Mouse (Mus musculus) CH12.LX (cell line): ENCODE data around the gene Cxcl9. TPM values are rescaled to one million over a fixed set of nuclear protein-coding genes. Genes with fewer than 3 reads are reported as not detected.

Experiments
- DNase-seq: peaks from one replicate; pipeline ENCODE4 v3.0.0-alpha.2; 2013; ENCODE audit errors: extremely low read depth
- H3K27ac ChIP-seq: 2 replicates; pipeline ENCODE4 v1.5.1; 2012; ENCODE audit warnings: low read depth, mild to moderate bottlenecking, control low read depth, moderate library complexity; ENCODE audit not compliant: insufficient read depth
- H3K27me3 ChIP-seq: replicated peaks from 2 replicates; pipeline ENCODE3; 2012; ENCODE audit warnings: inconsistent platforms
- H3K36me3 ChIP-seq, 2 experiments: replicated peaks in 1 of 2; 2 replicates each; pipeline versions ENCODE3 to v1.6.1; 2012; ENCODE audit warnings: inconsistent platforms in 1 of 2, low read length in 1 of 2, mild to moderate bottlenecking in 1 of 2, mixed read lengths in 1 of 2, moderate library complexity in 1 of 2; ENCODE audit not compliant: control insufficient read depth in 1 of 2, insufficient read depth in 1 of 2
- H3K4me1 ChIP-seq, 2 experiments: 2 replicates each; pipeline ENCODE4 v1.6.1; 2012; ENCODE audit warnings: inconsistent platforms in 1 of 2, moderate library complexity in 1 of 2; ENCODE audit not compliant: insufficient read depth in 2 of 2, control insufficient read depth in 1 of 2
- H3K4me2 ChIP-seq: 2 replicates; pipeline ENCODE4 v1.6.1; 2012; ENCODE audit warnings: low read depth, mild to moderate bottlenecking, control low read depth; ENCODE audit not compliant: poor library complexity, insufficient read depth, severe bottlenecking
- H3K4me3 ChIP-seq, 3 experiments: fragments of 150-350 bp in 1 of 3; sonication (generic) in 1 of 3; replicated peaks in 1 of 3; 2 replicates each; pipeline versions ENCODE3 to v1.5.1; 2011 to 2012; ENCODE audit warnings: low read depth in 2 of 3, low read length in 2 of 3, mild to moderate bottlenecking in 2 of 3, moderate library complexity in 2 of 3, control low read depth in 1 of 3, improper control_type of control experiment in 1 of 3, inconsistent platforms in 1 of 3, mixed read lengths in 1 of 3; ENCODE audit not compliant: poor library complexity in 1 of 3
- H3K79me2 ChIP-seq: replicated peaks from 2 replicates; pipeline ENCODE4 v1.6.1; 2012; ENCODE audit warnings: mild to moderate bottlenecking, moderate library complexity; ENCODE audit not compliant: control insufficient read depth, poor library complexity, insufficient read depth, severe bottlenecking; ENCODE audit errors: extremely low read depth
- H3K9ac ChIP-seq: 2 replicates; pipeline ENCODE4 v1.6.1; 2012; ENCODE audit warnings: low read depth, mild to moderate bottlenecking, control low read depth, moderate library complexity; ENCODE audit not compliant: insufficient read depth
- H3K9me3 ChIP-seq: replicated peaks from 2 replicates; pipeline ENCODE3; 2012; ENCODE audit warnings: low read length, inconsistent platforms, mixed read lengths
- BHLHE40 ChIP-seq: IDR thresholded peaks from 2 replicates; pipeline ENCODE4 v1.6.1; 2011; ENCODE audit warnings: mild to moderate bottlenecking, low read depth, low read length, improper control_type of control experiment
- CHD2 ChIP-seq: IDR thresholded peaks from 2 replicates; pipeline ENCODE4 v1.6.1; 2011; ENCODE audit warnings: low read length, improper control_type of control experiment
- CTCF ChIP-seq, 2 experiments: IDR thresholded peaks in 1 of 2; conservative IDR thresholded peaks in 1 of 2; 2 replicates each; pipeline ENCODE4 v1.5.1; 2011 to 2012; ENCODE audit warnings: low read depth in 2 of 2, low read length in 2 of 2, improper control_type of control experiment in 1 of 2, inconsistent platforms in 1 of 2, mild to moderate bottlenecking in 1 of 2, moderate library complexity in 1 of 2
- E2F4 ChIP-seq: IDR thresholded peaks from 2 replicates; pipeline ENCODE4 v1.6.1; 2011; ENCODE audit warnings: low read depth, low read length, improper control_type of control experiment; ENCODE audit not compliant: insufficient replicate concordance
- ETS1 ChIP-seq: conservative IDR thresholded peaks from 2 replicates; pipeline ENCODE4 v1.6.1; 2012; ENCODE audit warnings: low read depth, mild to moderate bottlenecking, inconsistent platforms, low read length, improper control_type of control experiment, moderate library complexity
- GABPA ChIP-seq: IDR thresholded peaks from 2 replicates; pipeline ENCODE4 v1.6.1; 2012; ENCODE audit warnings: low read depth, low read length, improper control_type of control experiment, inconsistent platforms; ENCODE audit not compliant: insufficient replicate concordance
- HCFC1 ChIP-seq: IDR thresholded peaks from 2 replicates; pipeline ENCODE4 v1.6.1; 2012; ENCODE audit warnings: low read depth, mild to moderate bottlenecking, inconsistent platforms, low read length, improper control_type of control experiment
- JUN ChIP-seq: IDR thresholded peaks from 2 replicates; pipeline ENCODE4 v1.6.1; 2011; ENCODE audit warnings: low read depth, mild to moderate bottlenecking, low read length, improper control_type of control experiment, moderate library complexity; ENCODE audit not compliant: insufficient read depth
- MAZ ChIP-seq: IDR thresholded peaks from 2 replicates; pipeline ENCODE4 v1.6.1; 2012; ENCODE audit warnings: low read depth, mild to moderate bottlenecking, inconsistent platforms, low read length, improper control_type of control experiment, moderate library complexity
- MEF2A ChIP-seq: IDR thresholded peaks from 2 replicates; pipeline ENCODE4 v1.6.1; 2014; ENCODE audit warnings: low read depth, mild to moderate bottlenecking, inconsistent platforms, low read length, improper control_type of control experiment, borderline replicate concordance
- MYC ChIP-seq: IDR thresholded peaks from 2 replicates; pipeline ENCODE4 v1.6.1; 2011; ENCODE audit warnings: low read depth, mild to moderate bottlenecking, improper control_type of control experiment, low read length
- NELFE ChIP-seq: IDR thresholded peaks from 2 replicates; pipeline ENCODE4 v1.6.1; 2011; ENCODE audit warnings: low read depth, low read length, improper control_type of control experiment
- NRF1 ChIP-seq: IDR thresholded peaks from 2 replicates; pipeline ENCODE4 v1.6.1; 2014; ENCODE audit warnings: low read depth, mild to moderate bottlenecking, inconsistent platforms, low read length, improper control_type of control experiment, moderate library complexity
- PAX5 ChIP-seq: IDR thresholded peaks from 2 replicates; pipeline ENCODE4 v1.6.1; 2012; ENCODE audit warnings: low read length, inconsistent platforms, mixed read lengths
- POLR2A ChIP-seq: IDR thresholded peaks from 2 replicates; pipeline ENCODE4 v1.6.1; 2011; ENCODE audit warnings: low read depth, mild to moderate bottlenecking, improper control_type of control experiment, low read length
- POLR2AphosphoS2 ChIP-seq: IDR thresholded peaks from 2 replicates; pipeline ENCODE4 v1.6.1; 2011; ENCODE audit warnings: low read depth, low read length, improper control_type of control experiment
- RAD21 ChIP-seq: IDR thresholded peaks from 2 replicates; pipeline ENCODE4 v1.6.1; 2011; ENCODE audit warnings: low read depth, mild to moderate bottlenecking, low read length, improper control_type of control experiment, moderate library complexity
- SIN3A ChIP-seq: IDR thresholded peaks from 2 replicates; pipeline ENCODE4 v1.6.1; 2012; ENCODE audit warnings: low read length, improper control_type of control experiment, inconsistent platforms
- SMC3 ChIP-seq: IDR thresholded peaks from 2 replicates; pipeline ENCODE4 v1.6.1; 2011; ENCODE audit warnings: low read depth, low read length, improper control_type of control experiment
- TBP ChIP-seq: conservative IDR thresholded peaks from 2 replicates; pipeline ENCODE4 v1.6.1; 2011; ENCODE audit warnings: low read depth, low read length, improper control_type of control experiment
- TCF12 ChIP-seq: IDR thresholded peaks from 2 replicates; pipeline ENCODE4 v1.6.1; 2014; ENCODE audit warnings: low read depth, mild to moderate bottlenecking, inconsistent platforms, low read length, improper control_type of control experiment
- UBTF ChIP-seq: IDR thresholded peaks from 2 replicates; pipeline ENCODE4 v1.6.1; 2012; ENCODE audit warnings: low read depth, mild to moderate bottlenecking, inconsistent platforms, low read length, improper control_type of control experiment, moderate library complexity
- USF2 ChIP-seq: conservative IDR thresholded peaks from 2 replicates; pipeline ENCODE4 v1.6.1; 2011; ENCODE audit warnings: low read depth, low read length, improper control_type of control experiment
- ZC3H11A ChIP-seq: IDR thresholded peaks from 2 replicates; pipeline ENCODE4 v1.6.1; 2012; ENCODE audit warnings: low read depth, mild to moderate bottlenecking, inconsistent platforms, low read length, improper control_type of control experiment
- ZNF384 ChIP-seq: IDR thresholded peaks from 2 replicates; pipeline ENCODE4 v1.6.1; 2012; ENCODE audit warnings: low read depth, low read length, improper control_type of control experiment, inconsistent platforms
- dilution Hi-C: fragments of 300-500 bp; cut with MboI; formaldehyde crosslinking; loops from 2 replicates; pipeline ENCODE4 v1.14.3; 2020; ENCODE audit warnings: low sequenced_read_pairs; ENCODE audit not compliant: extremely low pct_unique_long_range_greater_than_20kb, extremely low pct_ligation_motif_present
- in situ Hi-C: fragments of 300-500 bp; cut with MboI; formaldehyde crosslinking; loops from 3 replicates; pipeline ENCODE4 v1.14.3; 2019; ENCODE audit warnings: low sequenced_read_pairs, low pct_ligation_motif_present, low pct_unique_long_range_greater_than_20kb, mixed read lengths
- polyA plus RNA-seq: library from polyadenylated mRNA; unstranded; fragments of >175 nt; gene quantifications from 2 replicates; pipeline ENCODE4 v1.2.1, GENCODE M21; 2012; ENCODE audit warnings: low read depth; ENCODE audit not compliant: insufficient read length
- total RNA-seq, 2 experiments: library from RNA; depleted of rRNA; stranded (reverse); fragments of 300-350 nt in 1 of 2; fragments of >200 nt in 1 of 2; gene quantifications; 2 replicates each; pipeline ENCODE4 v1.2.3; 2012 to 2014

The Cxcl9 gene
- total and polyA plus RNA-seq, 3 experiments, result not detected

DNA sequence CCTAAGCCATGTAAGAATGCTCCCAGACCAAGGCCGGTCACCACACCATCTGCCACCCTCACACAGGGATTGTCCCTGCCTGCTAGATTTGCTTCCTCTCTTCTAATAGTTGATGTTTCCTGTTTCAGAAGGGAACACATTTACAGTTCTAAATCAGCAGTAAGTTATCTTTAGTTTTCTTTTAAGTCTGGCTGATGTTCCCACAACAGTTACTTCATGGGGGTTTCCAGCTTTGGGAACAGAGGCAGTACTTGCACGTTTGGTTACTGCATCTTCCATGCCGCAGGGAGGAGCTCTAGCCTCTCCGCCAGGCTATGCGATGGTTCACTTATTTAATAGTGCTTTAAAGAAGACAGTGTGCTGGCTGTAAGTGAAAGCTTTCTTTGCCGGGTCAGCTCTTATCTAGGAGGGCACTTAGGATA, 46.9 kb upstream of the Cxcl9 start:
- Histone ChIP-seq H3K36me3 (no peaks in the 10 kb centered on the region), H3K4me1 (peaks cover 9 to 22% of the 10 kb centered on the region in 2 experiments; a peak in 3 of 4 replicates), H3K4me3 (no peak overlapping the region), H3K4me2 (peak overlapping the region; percentile 73; the same call in 1 of the 2 replicates), H3K79me2 (no peaks in the 10 kb centered on the region), H3K27me3 (no peaks in the 10 kb centered on the region), H3K9me3 (no peaks in the 10 kb centered on the region), H3K27ac (no peak overlapping the region), H3K9ac (no peak overlapping the region)
- dilution Hi-C loops, result no loop called here
- TF ChIP-seq TBP (no peak), CTCF (conservative IDR thresholded peaks at IDR 0.05 in 1 of 2, IDR thresholded peaks at IDR 0.05 in 1 of 2; ENCODE audit: low read depth in 2 of 2, low read length in 2 of 2) (peak in 1 of 2 experiments; percentile 53; a peak in 2 of 4 replicates), USF2 (no peak), SMC3 (no peak), E2F4 (no peak), ZNF384 (no peak), ETS1 (peak; percentile 68; the same call in 1 of the 2 replicates), ZC3H11A (no peak), JUN (no peak), BHLHE40 (peak; percentile 76), PAX5 (no peak), POLR2AphosphoS2 (no peak), HCFC1 (no peak), RAD21 (peak; percentile 9; the same call in 1 of the 2 replicates), GABPA (no peak), NRF1 (no peak), UBTF (no peak), MAZ (no peak), NELFE (no peak), SIN3A (no peak), POLR2A (no peak), CHD2 (no peak), MEF2A (peak; percentile 52; the same call in 1 of the 2 replicates), TCF12 (no peak), MYC (no peak)
- in situ Hi-C loops, result loop anchor here (5.0 kb wide), 1 partner anchor 57 kb away; no protein-coding TSS in a partner anchor
- peak; percentile 46 for DNase-seq
